Mouse (Mus musculus): ENCODE measurements at regions not wholly inside any gene's neighbourhood (a gene's known extent, or its start where the extent isn't known, plus 50 kb on each side); places are given as distances from the start of the nearest gene placed in this dataset.
A peak's percentile ranks its signal among the peaks of the same experiment; 100 is the strongest.

DNA sequence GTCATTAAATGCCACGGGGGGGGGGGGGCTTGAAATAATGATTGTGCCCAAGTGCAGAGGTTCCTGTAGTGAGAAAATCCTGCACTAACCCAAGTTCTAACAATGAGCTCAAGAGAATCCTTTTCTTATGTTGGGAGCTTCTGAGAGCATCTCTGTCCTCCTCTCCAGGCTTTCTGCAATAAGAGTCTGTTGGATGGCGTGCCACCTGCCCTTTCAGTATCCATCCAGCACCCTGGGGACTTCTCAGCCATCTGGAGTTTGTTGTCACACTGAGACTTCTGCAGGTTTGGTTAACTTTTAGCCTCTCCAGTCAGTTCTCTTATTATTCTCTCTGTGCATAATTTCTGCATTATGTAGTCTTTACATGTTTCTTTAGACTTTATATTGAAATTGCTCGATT is 530.1 kb downstream of the Plod2 start:
- TF ChIP-seq CTCF (IDR thresholded peaks at IDR 0.05; ENCODE audit: low read depth), result no peak
- Histone ChIP-seq H3K36me3 (ENCODE audit: insufficient read depth, low read length) (no peaks in the 10 kb centered on the region), H3K4me1 (ENCODE audit: insufficient read depth, low read length) (no peaks in the 10 kb centered on the region), H3K4me2 (ENCODE audit: low read depth, low read length) (no peak overlapping the region), H3K4me3 (ENCODE audit: low read length) (no peak overlapping the region), H3K9ac (replicated peaks; ENCODE audit: low read length) (no peak overlapping the region), H3K27me3 (ENCODE audit: insufficient read depth, low read length) (no peaks in the 10 kb centered on the region), H3K9me3 (ENCODE audit: low read length) (no peaks in the 10 kb centered on the region), H3K27ac (no peak overlapping the region)
- no peak for ATAC-seq
- DNase-seq (ENCODE audit: low spot score), result peak; percentile 26
- 65% methylated on average over 3 of the region's 3 CpGs for WGBS

DNA sequence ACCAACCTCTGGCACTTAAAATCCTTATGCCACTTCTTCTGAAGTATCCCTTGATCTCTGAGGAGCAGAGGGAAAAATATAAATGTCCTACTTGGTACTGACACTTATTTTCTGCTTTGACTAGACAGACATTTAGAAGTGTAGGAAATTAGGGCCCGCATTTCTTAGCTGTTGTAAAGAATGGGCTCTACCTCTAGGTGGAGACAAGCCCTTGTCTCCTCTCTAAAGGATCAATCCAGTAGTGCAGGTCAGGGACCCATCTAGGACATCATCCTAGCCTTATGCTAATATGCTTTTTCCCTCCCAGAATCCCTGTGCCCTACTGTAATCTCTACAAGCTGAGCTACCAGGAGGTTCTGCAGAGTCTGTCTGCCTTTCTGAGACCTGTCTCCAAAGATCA is 541.1 kb downstream of the Plod2 start:
- TF ChIP-seq CTCF (IDR thresholded peaks at IDR 0.05; ENCODE audit: low read depth), result peak; percentile 36

GRCm38 (mm10) chr9:93098008-93098581 is 556.1 kb downstream of the Plod2 start:
- Histone ChIP-seq H3K9ac (replicated peaks; ENCODE audit: low read length) (no peak overlapping the region), H3K4me2 (ENCODE audit: low read depth, low read length) (no peak overlapping the region), H3K9me3 (ENCODE audit: low read length) (no peaks in the 10 kb centered on the region), H3K27me3 (ENCODE audit: insufficient read depth, low read length) (no peaks in the 10 kb centered on the region), H3K27ac (no peak overlapping the region), H3K4me3 (ENCODE audit: low read length) (no peak overlapping the region), H3K36me3 (ENCODE audit: insufficient read depth, low read length) (no peaks in the 10 kb centered on the region), H3K4me1 (ENCODE audit: insufficient read depth, low read length) (no peaks in the 10 kb centered on the region)
- WGBS, result 79% methylated on average over 1 of the region's 1 CpGs
- ATAC-seq (no peak), DNase-seq (ENCODE audit: low spot score) (no peak)
- no peak for TF ChIP-seq CTCF (IDR thresholded peaks at IDR 0.05; ENCODE audit: low read depth)

More for the DNA sequence above, 541.1 kb downstream of the Plod2 start:
- peak; percentile 5 for DNase-seq (ENCODE audit: low spot score)
- H3K9ac ChIP-seq (replicated peaks; ENCODE audit: low read length), result no peak overlapping the region
- no peaks in the 10 kb centered on the region for H3K4me1 ChIP-seq (ENCODE audit: insufficient read depth, low read length)
- no peak overlapping the region for H3K4me2 ChIP-seq (ENCODE audit: low read depth, low read length)
- H3K27me3 ChIP-seq (ENCODE audit: insufficient read depth, low read length), result no peaks in the 10 kb centered on the region
- H3K9me3 ChIP-seq (ENCODE audit: low read length), result no peaks in the 10 kb centered on the region
- H3K4me3 ChIP-seq (ENCODE audit: low read length), result no peak overlapping the region
- H3K36me3 ChIP-seq (ENCODE audit: insufficient read depth, low read length), result no peaks in the 10 kb centered on the region
- WGBS, result 73% methylated on average over 1 of the region's 1 CpGs
- ATAC-seq, result no peak
- H3K27ac ChIP-seq, result no peak overlapping the region

DNA sequence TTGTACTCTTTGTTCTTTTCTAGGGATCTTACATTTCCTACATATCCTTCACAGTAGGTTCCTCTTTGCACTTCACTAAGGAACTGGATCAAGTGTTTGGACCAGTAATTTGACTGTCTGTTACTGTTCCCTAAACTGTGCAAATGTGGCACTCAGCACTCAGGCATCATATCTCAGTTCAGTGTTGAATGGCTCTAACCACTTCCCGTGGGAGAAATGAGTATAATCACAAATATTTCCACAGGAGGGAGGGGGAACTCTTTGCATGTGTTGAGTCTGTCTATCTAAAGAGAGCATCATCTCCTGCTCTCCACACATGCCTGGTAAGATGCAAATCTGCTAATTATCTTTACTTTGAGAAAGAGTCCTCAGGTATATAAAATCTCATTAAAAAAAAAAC is 588.5 kb downstream of the Plod2 start:
- Histone ChIP-seq H3K27me3 (ENCODE audit: insufficient read depth, low read length) (no peaks in the 10 kb centered on the region), H3K4me1 (ENCODE audit: insufficient read depth, low read length) (no peaks in the 10 kb centered on the region), H3K9me3 (ENCODE audit: low read length) (no peaks in the 10 kb centered on the region), H3K27ac (no peak overlapping the region), H3K4me2 (ENCODE audit: low read depth, low read length) (no peak overlapping the region), H3K4me3 (ENCODE audit: low read length) (no peak overlapping the region), H3K36me3 (ENCODE audit: insufficient read depth, low read length) (no peaks in the 10 kb centered on the region), H3K9ac (replicated peaks; ENCODE audit: low read length) (no peak overlapping the region)
- ATAC-seq, result no peak
- TF ChIP-seq CTCF (IDR thresholded peaks at IDR 0.05; ENCODE audit: low read depth), result no peak
- DNase-seq (ENCODE audit: low spot score), result no peak
- WGBS, result 90% methylated on average over 1 of the region's 1 CpGs

DNA sequence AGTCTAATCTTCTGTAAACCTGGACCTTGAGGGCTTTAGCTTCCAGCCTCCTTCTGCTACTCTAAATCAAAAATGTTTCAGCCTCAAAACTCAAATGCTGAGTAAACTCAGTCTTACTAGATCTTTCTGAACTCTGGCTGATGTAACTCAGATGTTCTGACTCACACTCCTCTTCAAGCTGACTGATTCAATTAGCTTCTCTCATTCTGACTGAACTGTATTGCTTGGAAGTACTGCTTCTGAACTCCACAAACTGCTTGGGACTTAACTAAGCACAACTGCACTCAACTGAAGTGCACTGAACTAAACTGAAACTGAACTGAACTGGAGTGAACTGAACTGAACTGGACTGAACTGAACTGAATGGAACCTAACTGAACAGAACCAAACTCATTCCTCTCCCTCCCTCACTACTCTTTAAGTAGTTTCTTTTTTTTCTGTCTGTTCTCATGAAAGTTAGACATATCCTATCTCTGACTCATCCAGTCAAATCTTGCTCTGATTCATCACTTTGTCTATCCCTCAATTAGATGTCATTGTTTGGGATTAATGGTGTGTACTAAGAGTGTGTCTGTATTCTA is 589.7 kb downstream of the Plod2 start:
- Histone ChIP-seq H3K27ac (no peak overlapping the region), H3K9ac (replicated peaks; ENCODE audit: low read length) (no peak overlapping the region), H3K4me1 (ENCODE audit: insufficient read depth, low read length) (no peaks in the 10 kb centered on the region), H3K27me3 (ENCODE audit: insufficient read depth, low read length) (no peaks in the 10 kb centered on the region), H3K4me2 (ENCODE audit: low read depth, low read length) (no peak overlapping the region), H3K4me3 (ENCODE audit: low read length) (no peak overlapping the region), H3K36me3 (ENCODE audit: insufficient read depth, low read length) (no peaks in the 10 kb centered on the region), H3K9me3 (ENCODE audit: low read length) (no peaks in the 10 kb centered on the region)
- no peak for DNase-seq (ENCODE audit: low spot score)
- no peak for TF ChIP-seq CTCF (IDR thresholded peaks at IDR 0.05; ENCODE audit: low read depth)
- ATAC-seq, result no peak

DNA sequence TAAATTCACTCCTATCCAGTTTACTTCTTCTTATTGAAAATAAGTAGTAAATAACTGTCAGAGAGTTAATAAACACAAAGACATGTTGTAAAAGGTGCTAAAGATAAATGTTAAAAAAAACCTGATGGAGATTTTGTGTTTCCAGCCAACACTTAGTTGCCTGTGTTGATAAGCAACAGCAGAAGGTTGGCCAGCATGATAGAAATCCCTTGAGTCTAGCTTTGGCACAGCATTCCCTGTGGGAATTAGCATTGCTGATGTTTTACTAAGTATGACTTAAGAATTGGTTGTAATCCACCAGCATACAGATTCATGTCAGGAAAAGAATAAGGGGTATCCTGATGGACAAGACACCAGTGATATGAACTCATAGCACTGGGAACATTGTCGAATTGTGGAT is 594.3 kb downstream of the Plod2 start:
- no peak overlapping the region for H3K27ac ChIP-seq
- H3K4me3 ChIP-seq (ENCODE audit: low read length), result no peak overlapping the region
- no peaks in the 10 kb centered on the region for H3K9me3 ChIP-seq (ENCODE audit: low read length)
- H3K4me2 ChIP-seq (ENCODE audit: low read depth, low read length), result no peak overlapping the region
- no peaks in the 10 kb centered on the region for H3K4me1 ChIP-seq (ENCODE audit: insufficient read depth, low read length)
- no peak overlapping the region for H3K9ac ChIP-seq (replicated peaks; ENCODE audit: low read length)
- TF ChIP-seq CTCF (IDR thresholded peaks at IDR 0.05; ENCODE audit: low read depth), result no peak
- ATAC-seq, result no peak
- no peak for DNase-seq (ENCODE audit: low spot score)
- 89% methylated on average over 1 of the region's 1 CpGs for WGBS
- H3K36me3 ChIP-seq (ENCODE audit: insufficient read depth, low read length), result no peaks in the 10 kb centered on the region
- H3K27me3 ChIP-seq (ENCODE audit: insufficient read depth, low read length), result no peaks in the 10 kb centered on the region

GRCm38 (mm10) chr9:93170071-93170470 is 628.0 kb downstream of the Plod2 start:
- no peak overlapping the region for H3K27ac ChIP-seq
- H3K9me3 ChIP-seq (ENCODE audit: low read length), result no peaks in the 10 kb centered on the region
- H3K9ac ChIP-seq (replicated peaks; ENCODE audit: low read length), result no peak overlapping the region
- H3K4me3 ChIP-seq (ENCODE audit: low read length), result no peak overlapping the region
- H3K27me3 ChIP-seq (ENCODE audit: insufficient read depth, low read length), result no peaks in the 10 kb centered on the region
- no peak for ATAC-seq
- no peaks in the 10 kb centered on the region for H3K36me3 ChIP-seq (ENCODE audit: insufficient read depth, low read length)
- DNase-seq (ENCODE audit: low spot score), result no peak
- H3K4me2 ChIP-seq (ENCODE audit: low read depth, low read length), result no peak overlapping the region
- TF ChIP-seq CTCF (IDR thresholded peaks at IDR 0.05; ENCODE audit: low read depth), result no peak
- no peaks in the 10 kb centered on the region for H3K4me1 ChIP-seq (ENCODE audit: insufficient read depth, low read length)

Data from hindbrain, postnatal 0 days (tissue).